Mouse (Mus musculus) adipocyte (in vitro differentiated cells): Measurements from ENCODE around the gene Ywhae.
"Not testable (repeated sequence)": the region's sequence is repeated elsewhere in the genome, so short reads cannot be mapped to it uniquely, and the experiment has no call there.

ENCODE experiments used
- DNase-seq: peaks from one replicate; pipeline ENCODE4 v3.0.0-alpha.2; 2016; ENCODE audit warnings: low spot score

Ywhae gene

DNA sequence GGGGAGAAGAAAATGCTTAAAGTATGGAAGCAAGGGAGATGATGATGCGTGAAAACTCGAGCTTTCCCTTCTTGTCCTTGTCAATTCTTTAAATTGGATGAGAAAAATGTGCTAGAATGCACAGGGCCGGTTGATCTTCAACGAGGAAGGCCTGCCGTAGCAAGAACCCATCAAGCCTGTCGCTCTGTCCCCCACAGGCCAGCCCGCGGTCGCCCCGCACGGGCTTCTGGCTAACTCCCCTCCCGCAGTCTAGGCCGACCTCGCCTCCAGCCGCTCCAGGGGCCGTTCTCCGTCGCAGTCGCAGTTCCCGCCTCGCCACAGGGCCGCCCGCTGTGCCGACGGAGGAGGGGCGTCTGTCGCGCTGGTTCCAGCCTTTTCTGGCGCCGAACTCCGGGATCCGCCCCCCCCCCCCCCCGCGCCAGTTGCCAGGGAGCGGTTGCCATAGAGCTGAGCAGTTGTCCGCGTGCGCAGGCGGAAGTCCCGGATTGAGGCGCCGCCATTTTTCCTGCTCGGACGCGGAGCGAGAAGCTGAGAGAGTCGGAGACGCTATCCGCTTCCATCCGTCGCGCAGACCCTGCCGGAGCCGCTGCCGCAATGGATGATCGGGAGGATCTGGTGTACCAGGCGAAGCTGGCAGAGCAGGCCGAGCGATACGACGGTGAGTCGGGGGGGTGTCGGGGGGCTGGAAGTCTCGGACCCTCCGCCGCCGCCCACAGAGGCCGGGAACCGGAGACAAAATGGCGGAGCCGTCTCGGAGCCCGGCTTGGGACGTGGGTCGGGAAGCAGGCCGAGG lies at the start of gene Ywhae:
TSS of gene Ywhae (plus strand) at position 436 of the 793 bp plus-strand sequence.
- peak; percentile 92 for DNase-seq

- DNase-seq: no peak
Observed at GRCm38 (mm10) chr11:75684462-75684861, 48.2 kb upstream of the Ywhae start.

GRCm38 (mm10) chr11:75684956-75685355 lies 47.7 kb upstream of the Ywhae start:
- no peak for DNase-seq

DNA sequence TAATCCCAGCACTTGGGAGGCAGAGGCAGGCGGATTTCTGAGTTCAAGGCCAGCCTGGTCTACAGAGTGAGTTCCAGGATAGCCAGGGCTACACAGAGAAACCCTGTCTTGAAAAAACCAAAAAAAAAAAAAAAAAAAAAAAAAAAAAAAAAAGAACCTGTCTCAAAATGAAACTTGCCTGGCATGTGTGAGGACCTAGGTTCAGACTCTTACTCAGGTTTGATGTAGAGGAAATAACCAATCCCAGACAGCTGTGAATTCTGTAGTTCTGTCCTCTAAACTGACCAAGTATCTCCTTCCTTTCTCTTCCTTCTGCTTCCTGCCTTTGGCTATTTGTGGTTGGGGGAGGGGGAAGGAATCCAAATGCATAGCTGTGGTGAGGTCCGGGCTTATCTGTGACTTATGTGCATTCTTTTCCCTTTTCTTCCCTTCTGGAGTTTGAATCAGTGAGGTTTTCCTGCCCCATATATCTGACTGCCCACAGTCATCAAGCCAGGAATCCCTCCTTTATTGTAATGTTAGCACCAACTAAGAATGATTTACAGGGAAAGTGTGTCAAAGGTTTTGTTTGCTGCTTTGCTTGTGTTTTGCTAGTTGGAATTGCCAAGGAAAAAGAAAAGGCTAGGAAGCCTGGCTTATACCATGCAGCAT lies 45.2 kb upstream of the Ywhae start:
- peak; percentile 55 for DNase-seq

DNA sequence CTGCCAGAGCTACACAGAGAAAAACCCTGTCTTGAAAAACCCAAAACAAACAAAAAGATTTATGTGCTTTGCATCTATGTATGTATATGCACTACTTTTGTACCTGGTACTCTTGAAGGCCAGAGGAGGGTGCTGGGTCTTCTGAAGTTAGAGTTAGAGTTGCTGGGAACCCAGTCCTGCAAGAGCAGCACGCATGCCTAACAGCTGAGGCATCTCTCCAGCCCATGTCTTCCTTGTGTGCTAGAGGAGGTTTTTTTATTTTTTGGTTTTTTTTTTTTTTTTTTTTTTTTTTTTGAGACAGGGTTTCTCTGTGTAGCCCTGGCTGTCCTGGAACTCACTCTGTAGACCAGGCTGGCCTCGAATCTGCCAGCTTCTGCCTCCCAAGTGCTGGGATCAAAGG lies 44.5 kb upstream of the Ywhae start:
- DNase-seq: no peak

DNA sequence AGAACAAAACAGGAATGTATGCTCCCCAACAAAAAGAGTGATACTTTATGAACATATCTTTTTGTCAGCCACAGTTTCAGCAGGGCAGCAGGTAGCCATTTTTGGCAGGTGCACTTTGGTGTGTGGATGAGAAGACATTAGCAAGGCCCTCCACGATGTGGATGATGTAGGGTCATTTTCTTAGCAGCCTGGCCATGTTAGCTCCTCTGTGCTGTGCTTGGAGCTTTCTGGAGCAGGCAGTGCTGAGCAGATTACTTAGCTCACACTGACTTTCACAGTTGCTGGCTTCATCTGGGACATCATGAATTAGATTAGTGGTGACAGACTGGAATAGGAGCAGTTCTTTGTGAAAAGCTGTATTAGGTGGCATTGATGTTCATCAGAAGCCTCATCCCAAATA lies 42.7 kb upstream of the Ywhae start:
- DNase-seq: no peak

GRCm38 (mm10) chr11:75691047-75691446 lies 41.6 kb upstream of the Ywhae start:
- DNase-seq: no peak

DNA sequence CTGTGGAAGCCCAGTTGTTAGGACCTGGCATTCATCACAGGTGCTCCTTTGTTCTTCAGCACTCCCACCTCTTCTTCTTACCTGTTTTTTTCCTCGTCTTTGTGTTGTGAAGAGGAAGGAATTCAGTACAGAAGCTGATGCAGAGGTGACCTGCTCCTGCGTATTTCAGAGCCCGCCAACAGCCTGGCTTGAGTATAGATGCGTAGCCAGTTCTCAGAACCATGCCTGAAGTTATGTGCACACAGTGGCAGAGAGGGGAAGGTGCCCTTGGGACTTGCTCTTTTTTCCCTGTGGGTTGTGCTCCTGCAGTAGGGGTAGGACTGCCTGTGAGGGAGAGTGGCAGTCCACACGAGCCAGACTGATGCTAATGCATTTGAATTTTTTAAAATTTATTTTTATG lies 39.1 kb upstream of the Ywhae start:
- DNase-seq: no peak

DNA sequence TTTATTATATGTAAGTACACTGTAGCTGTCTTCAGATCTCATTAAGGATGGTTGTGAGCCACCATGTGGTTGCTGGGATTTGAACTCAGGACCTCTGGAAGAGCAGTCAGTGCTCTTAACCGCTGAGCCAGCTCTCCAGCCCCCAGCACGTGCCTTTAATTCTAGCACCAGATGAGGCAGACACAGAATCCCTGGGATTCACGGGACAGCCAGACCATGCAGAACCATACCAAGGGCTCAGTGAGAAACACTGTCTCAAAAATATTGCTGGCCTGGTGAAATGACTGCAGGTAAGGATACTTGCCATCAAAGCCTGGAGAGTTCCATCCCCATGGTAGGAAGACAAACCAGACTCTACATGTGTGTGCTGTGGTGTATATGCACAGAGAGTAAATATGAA lies 35.2 kb upstream of the Ywhae start:
- DNase-seq: not testable (repeated sequence)

DNA sequence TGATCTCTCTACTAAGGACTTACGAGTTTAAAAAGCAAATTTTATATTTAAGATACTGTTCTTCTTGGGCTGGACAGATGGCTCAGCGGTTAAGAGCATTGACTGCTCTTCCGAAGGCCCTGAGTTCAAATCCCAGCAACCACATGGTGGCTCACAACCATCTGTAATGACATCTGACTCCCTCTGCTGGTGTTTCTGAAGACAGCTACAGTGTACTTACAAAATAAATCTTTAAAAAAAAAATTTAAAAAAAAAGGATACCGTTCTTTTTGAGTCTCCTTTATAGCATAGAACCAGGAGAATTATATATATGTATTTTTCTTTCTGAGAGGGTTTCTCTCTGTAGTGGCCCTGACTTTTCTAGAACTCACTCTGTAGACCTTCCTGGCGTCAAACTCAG lies 32.1 kb upstream of the Ywhae start:
- no peak for DNase-seq

GRCm38 (mm10) chr11:75702761-75703160 lies 29.9 kb upstream of the Ywhae start:
- DNase-seq: no peak

DNA sequence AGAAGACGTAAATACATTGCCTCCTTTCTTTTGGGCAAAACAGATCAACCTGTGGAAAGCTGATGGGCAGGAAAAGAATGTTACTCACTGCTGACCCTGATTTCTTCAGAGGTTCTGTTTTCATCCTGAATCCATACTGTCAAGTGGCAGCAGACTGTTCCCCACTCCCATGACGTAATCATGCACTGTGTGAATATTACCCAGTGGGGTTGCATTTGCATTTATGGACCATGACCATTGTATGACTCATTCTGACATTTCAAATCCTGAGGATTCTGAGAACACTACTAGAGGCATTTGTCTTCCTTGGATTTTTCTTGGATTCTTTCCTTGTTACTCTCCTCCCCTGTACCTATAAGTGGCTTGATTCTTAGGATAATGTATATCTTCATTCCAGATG lies 28.9 kb upstream of the Ywhae start:
- DNase-seq: no peak

DNA sequence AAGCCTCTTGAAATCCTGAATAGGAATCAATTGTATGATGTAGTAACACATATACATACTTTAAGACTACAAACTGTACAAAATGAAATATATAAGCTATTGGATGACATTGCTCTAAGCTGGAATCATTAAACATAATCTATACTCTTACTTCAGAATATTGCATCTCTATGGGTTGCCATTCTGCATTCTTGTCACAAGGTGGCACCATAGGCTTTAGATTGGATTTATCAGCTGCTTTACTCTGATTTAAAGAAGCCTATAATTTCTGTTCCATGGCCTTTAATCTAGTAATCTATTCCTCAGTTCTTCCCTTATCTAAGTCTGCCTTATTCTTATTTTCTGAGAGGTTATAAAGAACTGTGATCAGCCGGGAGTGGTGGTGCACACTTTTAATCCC lies 18.7 kb upstream of the Ywhae start:
- peak; percentile 31 for DNase-seq

GRCm38 (mm10) chr11:75715556-75715955 lies 17.1 kb upstream of the Ywhae start:
- DNase-seq: no peak

- DNase-seq: no peak
Observed at GRCm38 (mm10) chr11:75716661-75717325, 15.9 kb upstream of the Ywhae start.

DNA sequence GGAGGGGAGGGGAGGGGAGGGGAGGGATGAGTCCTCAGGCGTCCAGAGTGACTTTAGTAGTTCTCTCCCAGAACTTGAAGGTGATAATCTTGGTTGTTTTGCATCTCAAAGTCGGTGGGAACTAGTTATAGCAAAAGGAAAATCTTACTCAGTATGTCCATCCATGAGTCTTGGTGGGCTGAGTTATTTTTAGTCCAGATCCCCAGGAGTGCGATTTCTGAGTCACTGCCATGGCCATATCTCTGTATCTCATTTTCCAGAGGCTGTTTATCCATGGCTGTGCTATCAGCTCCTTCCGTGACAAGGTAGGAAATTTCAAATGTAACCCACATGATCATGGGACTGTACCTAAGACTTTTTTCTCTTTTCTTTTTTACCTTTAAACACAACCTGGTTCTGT lies 10.3 kb upstream of the Ywhae start:
- DNase-seq: no peak

GRCm38 (mm10) chr11:75727168-75727567 lies 5.5 kb upstream of the Ywhae start:
- no peak for DNase-seq

DNA sequence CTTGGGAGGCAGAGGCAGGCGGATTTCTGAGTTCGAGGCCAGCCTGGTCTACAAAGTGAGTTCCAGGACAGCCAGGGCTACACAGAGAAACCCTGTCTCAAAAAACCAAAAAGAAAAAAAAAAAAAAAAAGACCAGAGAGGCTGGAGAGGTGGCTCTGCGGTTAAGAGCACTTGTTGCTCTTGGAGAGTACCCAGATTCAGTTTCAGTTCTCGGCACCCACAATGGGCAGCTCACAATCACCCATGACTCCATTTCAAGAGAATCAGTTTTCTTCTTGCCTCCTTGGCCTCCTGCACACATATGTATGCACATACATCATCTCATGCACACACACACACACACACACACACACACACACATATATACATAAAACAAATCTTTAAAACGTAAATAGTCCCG lies 5.0 kb upstream of the Ywhae start:
- not testable (repeated sequence) for DNase-seq

DNA sequence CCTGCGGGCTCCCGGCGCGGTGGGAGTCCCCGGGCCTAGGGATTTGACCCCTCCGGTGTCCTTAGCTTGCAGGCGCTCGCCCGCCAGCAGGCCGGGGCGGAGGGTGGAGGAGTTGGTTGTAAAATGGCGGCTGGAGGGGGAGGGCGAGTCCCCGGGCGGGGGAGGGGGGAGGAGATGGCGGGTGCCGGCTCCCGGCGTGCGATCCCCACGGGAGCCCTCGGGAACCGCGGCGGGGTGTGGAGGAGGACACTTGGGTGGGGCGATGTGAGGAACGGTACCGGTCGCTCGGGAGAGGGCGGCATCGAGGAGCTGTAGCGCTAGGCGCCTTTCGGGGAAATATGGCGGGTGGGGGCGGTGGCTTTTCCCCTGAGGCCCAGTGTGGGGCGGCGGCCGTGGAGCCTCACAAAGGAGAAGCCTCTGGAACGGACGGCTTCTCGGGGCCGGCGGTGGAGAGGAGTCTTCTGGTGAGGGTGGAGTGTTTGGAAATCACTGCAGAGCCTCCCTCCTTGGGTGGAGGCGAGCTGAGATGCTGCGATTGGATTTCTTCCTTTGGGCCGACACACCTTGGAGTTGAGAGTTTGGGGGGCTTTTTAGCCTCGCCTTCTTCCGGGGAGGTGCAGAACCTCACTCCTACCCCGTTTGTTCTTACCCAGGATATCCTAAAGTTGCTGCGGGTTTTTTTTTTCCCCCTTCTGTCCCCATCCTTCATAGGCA lies 715 bp downstream of the Ywhae start:
- DNase-seq: peak; percentile 52

- DNase-seq: no peak
Observed at GRCm38 (mm10) chr11:75735462-75736252, 3.0 kb downstream of the Ywhae start.

GRCm38 (mm10) chr11:75736978-75737377 lies 4.3 kb downstream of the Ywhae start:
- DNase-seq: no peak
